Mouse (Mus musculus) limb, embryonic 15.5 days (tissue): ENCODE results near the gene Pcgf2. TPM values are rescaled to one million over a fixed set of nuclear protein-coding genes. Genes with fewer than 3 reads are reported as not detected.
"Not testable (repeated sequence)": the region's sequence is repeated elsewhere in the genome, so short reads cannot be mapped to it uniquely, and the experiment has no call there.

Source experiments
- ATAC-seq: fragments of 200-750 bp; cut with Nextera tagmentation; 2 replicates; pipeline ENCODE4 v1.8.0; 2017; ENCODE audit warnings: low read depth, moderate TSS enrichment; ENCODE audit not compliant: insufficient number of reproducible peaks, low FRiP score, low TSS enrichment
- H3K27ac ChIP-seq: fragments of 300-500 bp; sonication (generic); 2 replicates; pipeline ENCODE4 v1.5.1; 2015; ENCODE audit warnings: moderate library complexity, mild to moderate bottlenecking, inconsistent platforms
- H3K27me3 ChIP-seq: fragments of 300-500 bp; sonication (generic); 2 replicates; pipeline ENCODE4 v1.6.1; 2015; ENCODE audit warnings: inconsistent platforms
- H3K36me3 ChIP-seq: fragments of 300-500 bp; sonication (generic); 2 replicates; pipeline ENCODE4 v1.6.1; 2015; ENCODE audit warnings: inconsistent platforms
- H3K4me1 ChIP-seq: fragments of 300-500 bp; sonication (generic); 2 replicates; pipeline ENCODE4 v1.6.1; 2015; ENCODE audit warnings: inconsistent platforms
- H3K4me2 ChIP-seq: fragments of 300-500 bp; sonication (generic); 2 replicates; pipeline ENCODE4 v1.6.1; 2015; ENCODE audit warnings: mild to moderate bottlenecking, inconsistent platforms
- H3K4me3 ChIP-seq: fragments of 300-500 bp; sonication (generic); 2 replicates; pipeline ENCODE4 v1.5.1; 2015; ENCODE audit warnings: mild to moderate bottlenecking, inconsistent platforms
- H3K9ac ChIP-seq: fragments of 300-500 bp; sonication (generic); 2 replicates; pipeline ENCODE4 v1.6.1; 2015; ENCODE audit warnings: inconsistent platforms
- H3K9me3 ChIP-seq: fragments of 300-500 bp; sonication (generic); 2 replicates; pipeline ENCODE4 v1.6.1; 2016; ENCODE audit warnings: inconsistent platforms
- WGBS: fragments of 180-500 bp; shearing (Covaris S2); methylation state at CpG from one replicate; pipeline ENCODE4 v1.1.7; 2015; 5-methylcytosine and 5-hydroxymethylcytosine counted together
- microRNA-seq: library from miRNA; unstranded; fragments of <30 nt; microRNA quantifications from one replicate; pipeline ENCODE4, GENCODE M21; 2016
- polyA plus RNA-seq: library from polyadenylated mRNA; unstranded; fragments of >200 nt; fragmentation: Nextera tagmentation; extraction: Ambion mirVana; gene quantifications from 2 replicates; pipeline ENCODE4 v1.2.1, GENCODE M21; 2015

Pcgf2 gene
- polyA plus RNA-seq, 1 experiment from 2014 or later: 14.7 TPM

GRCm38 (mm10) chr11:97656269-97656971 lies 43.9 kb downstream of the Pcgf2 start:
- H3K9me3 ChIP-seq: no peaks in the 10 kb centered on the region
- H3K4me3 ChIP-seq: no peak overlapping the region
- no peak overlapping the region for H3K9ac ChIP-seq
- H3K36me3 ChIP-seq: 0 out of 2 replicates have a peak, but pooled peaks cover 4% of the 10 kb centered on the region
- ATAC-seq: no peak
- no peak overlapping the region for H3K4me2 ChIP-seq
- peaks cover 29% of the 10 kb centered on the region for H3K4me1 ChIP-seq
- peaks cover 6% of the 10 kb centered on the region; the same call in 1 of the 2 replicates for H3K27me3 ChIP-seq
- no peak overlapping the region for H3K27ac ChIP-seq
- WGBS: 76% methylated on average over 14 of the region's 14 CpGs

GRCm38 (mm10) chr11:97654210-97654609 lies 46.1 kb downstream of the Pcgf2 start:
- H3K4me2 ChIP-seq: no peak overlapping the region
- 0 out of 2 replicates have a peak, but pooled peaks cover 4% of the 10 kb centered on the region for H3K36me3 ChIP-seq
- no peak overlapping the region for H3K4me3 ChIP-seq
- no peak for ATAC-seq
- no peak overlapping the region for H3K9ac ChIP-seq
- H3K27me3 ChIP-seq: no peaks in the 10 kb centered on the region
- WGBS: 90% methylated on average over 2 of the region's 2 CpGs
- H3K9me3 ChIP-seq: no peaks in the 10 kb centered on the region
- peaks cover 17% of the 10 kb centered on the region; the same call in 1 of the 2 replicates for H3K4me1 ChIP-seq
- no peak overlapping the region for H3K27ac ChIP-seq

- H3K4me1 ChIP-seq: peaks cover 11% of the 10 kb centered on the region; the same call in 1 of the 2 replicates
- WGBS: 85% methylated on average over 11 of the region's 11 CpGs
- not testable (repeated sequence) for H3K9me3 ChIP-seq, H3K9ac ChIP-seq, H3K4me2 ChIP-seq, H3K27ac ChIP-seq, ATAC-seq, H3K4me3 ChIP-seq, H3K27me3 ChIP-seq, H3K36me3 ChIP-seq
Measured at GRCm38 (mm10) chr11:97653376-97653775, 46.9 kb downstream of the Pcgf2 start.

- H3K4me3 ChIP-seq: no peak overlapping the region
- no peak overlapping the region for H3K4me2 ChIP-seq
- 55% methylated on average over 5 of the region's 5 CpGs for WGBS
- H3K36me3 ChIP-seq: 0 out of 2 replicates have a peak, but pooled peaks cover 3% of the 10 kb centered on the region
- H3K27ac ChIP-seq: no peak overlapping the region
- H3K4me1 ChIP-seq: peaks cover 5% of the 10 kb centered on the region; the same call in 1 of the 2 replicates
- no peak for ATAC-seq
- H3K27me3 ChIP-seq: no peaks in the 10 kb centered on the region
- H3K9ac ChIP-seq: no peak overlapping the region
- no peaks in the 10 kb centered on the region for H3K9me3 ChIP-seq
Measured at GRCm38 (mm10) chr11:97650341-97650740, 50.0 kb downstream of the Pcgf2 start.

GRCm38 (mm10) chr11:97648541-97648940 lies 51.8 kb downstream of the Pcgf2 start:
- H3K9ac ChIP-seq, ATAC-seq, H3K4me3 ChIP-seq, H3K36me3 ChIP-seq, H3K27ac ChIP-seq, H3K4me1 ChIP-seq, H3K4me2 ChIP-seq, H3K27me3 ChIP-seq, H3K9me3 ChIP-seq: not testable (repeated sequence)
- WGBS: 81% methylated on average over 4 of the region's 4 CpGs

- Histone ChIP-seq H3K4me1 (no peaks in the 10 kb centered on the region), H3K36me3 (no peaks in the 10 kb centered on the region), H3K27ac (no peak overlapping the region), H3K4me3 (no peak overlapping the region), H3K9me3 (no peaks in the 10 kb centered on the region), H3K9ac (no peak overlapping the region), H3K4me2 (no peak overlapping the region), H3K27me3 (no peaks in the 10 kb centered on the region)
- WGBS: 2% methylated on average over 6 of the region's 6 CpGs
- no peak for ATAC-seq
Measured at GRCm38 (mm10) chr11:97644834-97645233, 55.5 kb downstream of the Pcgf2 start.

GRCm38 (mm10) chr11:97643380-97644055 lies 56.8 kb downstream of the Pcgf2 start:
- Histone ChIP-seq H3K27ac (no peak overlapping the region), H3K9ac (no peak overlapping the region), H3K27me3 (no peaks in the 10 kb centered on the region), H3K4me3 (no peak overlapping the region), H3K36me3 (no peaks in the 10 kb centered on the region), H3K9me3 (no peaks in the 10 kb centered on the region), H3K4me1 (no peaks in the 10 kb centered on the region), H3K4me2 (no peak overlapping the region)
- no peak for ATAC-seq
- WGBS: 77% methylated on average over 8 of the region's 8 CpGs

- H3K27me3 ChIP-seq: no peaks in the 10 kb centered on the region
- ATAC-seq: no peak
- no peak overlapping the region for H3K4me2 ChIP-seq
- no peak overlapping the region for H3K4me3 ChIP-seq
- no peak overlapping the region for H3K9ac ChIP-seq
- no peaks in the 10 kb centered on the region for H3K9me3 ChIP-seq
- 46% methylated on average over 2 of the region's 2 CpGs for WGBS
- H3K36me3 ChIP-seq: no peaks in the 10 kb centered on the region
- no peak overlapping the region for H3K27ac ChIP-seq
- H3K4me1 ChIP-seq: no peaks in the 10 kb centered on the region
Measured at GRCm38 (mm10) chr11:97642746-97643145, 57.6 kb downstream of the Pcgf2 start.

GRCm38 (mm10) chr11:97641668-97642067 lies 58.6 kb downstream of the Pcgf2 start:
- H3K27me3 ChIP-seq: no peaks in the 10 kb centered on the region
- H3K27ac ChIP-seq: no peak overlapping the region
- no peaks in the 10 kb centered on the region for H3K4me1 ChIP-seq
- H3K36me3 ChIP-seq: no peaks in the 10 kb centered on the region
- no peak for ATAC-seq
- WGBS: 45% methylated on average over 8 of the region's 8 CpGs
- H3K9me3 ChIP-seq: no peaks in the 10 kb centered on the region
- no peak overlapping the region for H3K9ac ChIP-seq
- no peak overlapping the region for H3K4me2 ChIP-seq
- H3K4me3 ChIP-seq: no peak overlapping the region

Small RNAs within 50 kb of the gene (microRNA-seq; reads per million reads assigned to microRNA genes)
- gene Gm24158 (not detected), gene Mir6927 (not detected), gene Mir8102 (not detected)

Other genes starting within 250 kb of the Pcgf2 start
- gene 4933428G20Rik, start 200.2 kb downstream of the Pcgf2 start, polyA plus RNA-seq: 0.93 and 1.1 TPM in 2 replicates
- gene Srcin1, start 124.3 kb downstream of the Pcgf2 start, polyA plus RNA-seq: 0.89 and 0.92 TPM in 2 replicates
- 1.9 and 3.2 TPM in 2 replicates for gene Epop, start 70.8 kb downstream of the Pcgf2 start, polyA plus RNA-seq
- 2.4 and 2.6 TPM in 2 replicates for gene Mllt6, start 37.1 kb downstream of the Pcgf2 start, polyA plus RNA-seq
- 13.5 and 18.6 TPM in 2 replicates for gene Cisd3, start 14.7 kb downstream of the Pcgf2 start, polyA plus RNA-seq
- 413 and 414 TPM in 2 replicates for gene Psmb3, start 2.9 kb upstream of the Pcgf2 start, polyA plus RNA-seq
- 1.7 and 2.2 TPM in 2 replicates for gene Pip4k2b, start 44.2 kb upstream of the Pcgf2 start, polyA plus RNA-seq
- 17.3 and 19.1 TPM in 2 replicates for gene Cwc25, start 66.1 kb upstream of the Pcgf2 start, polyA plus RNA-seq
- gene 1700001P01Rik, start 75.4 kb upstream of the Pcgf2 start, polyA plus RNA-seq: 0.35 TPM in 1 of 2 replicates, not detected in the other
- 447 and 586 TPM in 2 replicates for gene Rpl23, start 81.9 kb upstream of the Pcgf2 start, polyA plus RNA-seq
- gene Lasp1, start 98.5 kb upstream of the Pcgf2 start, polyA plus RNA-seq: 128 and 131 TPM in 2 replicates
- 4.5 and 5.3 TPM in 2 replicates for gene B230217C12Rik, start 140.3 kb upstream of the Pcgf2 start, polyA plus RNA-seq
- 0.26 and 0.74 TPM in 2 replicates for gene Fbxo47, start 183.7 kb upstream of the Pcgf2 start, polyA plus RNA-seq